Mouse (Mus musculus): ENCODE measurements around the gene Ube2t. TPM values are rescaled to one million over a fixed set of nuclear protein-coding genes. Genes with fewer than 3 reads are reported as not detected.

Gene Ube2t
- total and polyA plus RNA-seq, 2 experiments from 2014 or later: 5.3 to 9.7 TPM

GRCm38 (mm10) chr1:134994739-134995138 is 32.4 kb downstream of the Ube2t start:
- no peaks in the 10 kb centered on the region for H3K27me3 ChIP-seq (ENCODE audit: insufficient read depth, low read length)
- DNase-seq (ENCODE audit: low spot score): no peak

GRCm38 (mm10) chr1:134995437-134995836 is 33.1 kb downstream of the Ube2t start:
- ATAC-seq (peak; percentile 47), DNase-seq (ENCODE audit: low spot score) (peak; percentile 49)
- Histone ChIP-seq H3K27ac (peak overlapping the region; percentile 48; the same call in 1 of the 2 replicates), H3K9ac (replicated peaks; ENCODE audit: low read length) (no peak overlapping the region), H3K4me1 (ENCODE audit: insufficient read depth, low read length) (no peaks in the 10 kb centered on the region; the same call in 1 of the 2 replicates), H3K4me2 (ENCODE audit: low read depth, low read length) (no peak overlapping the region), H3K27me3 (ENCODE audit: insufficient read depth, low read length) (no peaks in the 10 kb centered on the region), H3K4me3 (ENCODE audit: low read length) (no peak overlapping the region), H3K9me3 (ENCODE audit: low read length) (no peaks in the 10 kb centered on the region), H3K36me3 (ENCODE audit: insufficient read depth, low read length) (no peaks in the 10 kb centered on the region)
- TF ChIP-seq CTCF (IDR thresholded peaks at IDR 0.05; ENCODE audit: low read depth): no peak
- WGBS: 43% methylated on average over 4 of the region's 4 CpGs

More at GRCm38 (mm10) chr1:134994739-134995138, 32.4 kb downstream of the Ube2t start:
- no peaks in the 10 kb centered on the region for H3K36me3 ChIP-seq (ENCODE audit: insufficient read depth, low read length)
- H3K4me1 ChIP-seq (ENCODE audit: insufficient read depth, low read length): no peaks in the 10 kb centered on the region; the same call in 1 of the 2 replicates
- no peak for ATAC-seq
- no peak overlapping the region for H3K4me3 ChIP-seq (ENCODE audit: low read length)
- no peaks in the 10 kb centered on the region for H3K9me3 ChIP-seq (ENCODE audit: low read length)
- no peak for TF ChIP-seq CTCF (IDR thresholded peaks at IDR 0.05; ENCODE audit: low read depth)
- H3K27ac ChIP-seq: no peak overlapping the region
- no peak overlapping the region for H3K9ac ChIP-seq (replicated peaks; ENCODE audit: low read length)
- no peak overlapping the region for H3K4me2 ChIP-seq (ENCODE audit: low read depth, low read length)
- WGBS: 82% methylated on average over 3 of the region's 3 CpGs

GRCm38 (mm10) chr1:134995954-134996353 is 33.6 kb downstream of the Ube2t start:
- H3K27me3 ChIP-seq (ENCODE audit: insufficient read depth, low read length): no peaks in the 10 kb centered on the region
- H3K27ac ChIP-seq: peak overlapping the region; percentile 48; the same call in 1 of the 2 replicates
- no peaks in the 10 kb centered on the region; the same call in 1 of the 2 replicates for H3K4me1 ChIP-seq (ENCODE audit: insufficient read depth, low read length)
- H3K36me3 ChIP-seq (ENCODE audit: insufficient read depth, low read length): no peaks in the 10 kb centered on the region
- DNase-seq (ENCODE audit: low spot score) (no peak), ATAC-seq (no peak)
- no peak overlapping the region for H3K4me3 ChIP-seq (ENCODE audit: low read length)
- H3K4me2 ChIP-seq (ENCODE audit: low read depth, low read length): no peak overlapping the region
- no peaks in the 10 kb centered on the region for H3K9me3 ChIP-seq (ENCODE audit: low read length)
- no peak overlapping the region for H3K9ac ChIP-seq (replicated peaks; ENCODE audit: low read length)
- TF ChIP-seq CTCF (IDR thresholded peaks at IDR 0.05; ENCODE audit: low read depth): no peak
- 18% methylated on average over 1 of the region's 1 CpGs for WGBS

- Histone ChIP-seq H3K27me3 (ENCODE audit: insufficient read depth, low read length) (no peaks in the 10 kb centered on the region), H3K4me2 (ENCODE audit: low read depth, low read length) (no peak overlapping the region), H3K9me3 (ENCODE audit: low read length) (no peaks in the 10 kb centered on the region), H3K4me1 (ENCODE audit: insufficient read depth, low read length) (no peaks in the 10 kb centered on the region; the same call in 1 of the 2 replicates), H3K9ac (replicated peaks; ENCODE audit: low read length) (no peak overlapping the region), H3K27ac (no peak overlapping the region), H3K4me3 (ENCODE audit: low read length) (no peak overlapping the region), H3K36me3 (ENCODE audit: insufficient read depth, low read length) (no peaks in the 10 kb centered on the region)
- DNase-seq (ENCODE audit: low spot score) (no peak), ATAC-seq (no peak)
- TF ChIP-seq CTCF (IDR thresholded peaks at IDR 0.05; ENCODE audit: low read depth): no peak
- 81% methylated on average over 7 of the region's 7 CpGs for WGBS
Measured at GRCm38 (mm10) chr1:134996471-134996870, 34.1 kb downstream of the Ube2t start.

- H3K27me3 ChIP-seq (ENCODE audit: insufficient read depth, low read length): no peaks in the 10 kb centered on the region
- no peak for TF ChIP-seq CTCF (IDR thresholded peaks at IDR 0.05; ENCODE audit: low read depth)
Measured at GRCm38 (mm10) chr1:134997568-134997967, 35.2 kb downstream of the Ube2t start.

GRCm38 (mm10) chr1:134998231-134998630 is 35.9 kb downstream of the Ube2t start:
- H3K4me2 ChIP-seq (ENCODE audit: low read depth, low read length): no peak overlapping the region
- no peaks in the 10 kb centered on the region; the same call in 1 of the 2 replicates for H3K4me1 ChIP-seq (ENCODE audit: insufficient read depth, low read length)
- H3K36me3 ChIP-seq (ENCODE audit: insufficient read depth, low read length): no peaks in the 10 kb centered on the region
- ATAC-seq (peak; percentile 72), DNase-seq (ENCODE audit: low spot score) (peak; percentile 74)
- H3K9ac ChIP-seq (replicated peaks; ENCODE audit: low read length): no peak overlapping the region
- H3K4me3 ChIP-seq (ENCODE audit: low read length): no peak overlapping the region
- no peaks in the 10 kb centered on the region for H3K27me3 ChIP-seq (ENCODE audit: insufficient read depth, low read length)
- H3K9me3 ChIP-seq (ENCODE audit: low read length): no peaks in the 10 kb centered on the region
- WGBS: 46% methylated on average over 8 of the region's 8 CpGs
- H3K27ac ChIP-seq: no peak overlapping the region
- TF ChIP-seq CTCF (IDR thresholded peaks at IDR 0.05; ENCODE audit: low read depth): no peak

More at GRCm38 (mm10) chr1:134997568-134997967, 35.2 kb downstream of the Ube2t start:
- no peaks in the 10 kb centered on the region for H3K9me3 ChIP-seq (ENCODE audit: low read length)
- no peaks in the 10 kb centered on the region; the same call in 1 of the 2 replicates for H3K4me1 ChIP-seq (ENCODE audit: insufficient read depth, low read length)
- ATAC-seq: no peak
- H3K27ac ChIP-seq: no peak overlapping the region
- H3K9ac ChIP-seq (replicated peaks; ENCODE audit: low read length): no peak overlapping the region
- H3K36me3 ChIP-seq (ENCODE audit: insufficient read depth, low read length): no peaks in the 10 kb centered on the region
- H3K4me3 ChIP-seq (ENCODE audit: low read length): no peak overlapping the region
- no peak overlapping the region for H3K4me2 ChIP-seq (ENCODE audit: low read depth, low read length)
- no peak for DNase-seq (ENCODE audit: low spot score)
- 75% methylated on average over 5 of the region's 5 CpGs for WGBS

- WGBS: 84% methylated on average over 9 of the region's 9 CpGs
Measured at GRCm38 (mm10) chr1:135000527-135000926, 38.2 kb downstream of the Ube2t start.

More at GRCm38 (mm10) chr1:135000527-135000926, 38.2 kb downstream of the Ube2t start:
- Histone ChIP-seq H3K4me1 (ENCODE audit: insufficient read depth, low read length) (no peaks in the 10 kb centered on the region; the same call in 1 of the 2 replicates), H3K9ac (replicated peaks; ENCODE audit: low read length) (no peak overlapping the region), H3K9me3 (ENCODE audit: low read length) (no peaks in the 10 kb centered on the region), H3K4me3 (ENCODE audit: low read length) (no peak overlapping the region), H3K4me2 (ENCODE audit: low read depth, low read length) (no peak overlapping the region), H3K27ac (no peak overlapping the region), H3K27me3 (ENCODE audit: insufficient read depth, low read length) (no peaks in the 10 kb centered on the region), H3K36me3 (ENCODE audit: insufficient read depth, low read length) (no peaks in the 10 kb centered on the region)
- ATAC-seq: no peak
- no peak for TF ChIP-seq CTCF (IDR thresholded peaks at IDR 0.05; ENCODE audit: low read depth)
- no peak for DNase-seq (ENCODE audit: low spot score)
